ENCODE assay signal across 25 mouse cellular contexts in genomic region chr12:40825935-40826460, GRCm38 (mm10).
A peak's percentile ranks its signal among the peaks of the same experiment; 100 is the strongest.
DNase-seq lines count a peak whose midpoint lies in the region; ATAC-seq and TF ChIP-seq lines count a peak whose summit lies in the region.
"Had no signal": no experiment of that assay in that cellular context is flagged by ENCODE, and none has a peak within 500 bp of the region (broad histone marks: within the 10 kb centered on the region; RNA-seq: fewer than 3 reads in every experiment).

No protein-coding gene starts in this region.

- TF ChIP-seq CTCF in kidney, adult 2 months (conservative IDR thresholded peaks at IDR 0.05; ENCODE audit: insufficient read depth, insufficient read length, low read depth, low read length) = no peak
- TF ChIP-seq CTCF in CH12.LX (conservative IDR thresholded peaks at IDR 0.05 in 1 of 2, IDR thresholded peaks at IDR 0.05 in 1 of 2; ENCODE audit: low read depth in 2 of 2, low read length in 2 of 2) = no peak

- no peaks in the 10 kb centered on the region for H3K4me1 ChIP-seq in kidney, adult 2 months (ENCODE audit: control insufficient read depth, insufficient read depth, low read length)
- H3K4me1 ChIP-seq in CH12.LX (ENCODE audit: control insufficient read depth in 1 of 2, insufficient read depth in 2 of 2) = peaks cover 3 to 6% of the 10 kb centered on the region in 2 experiments; a peak in 3 of 4 replicates
- no peaks in the 10 kb centered on the region for H3K4me1 ChIP-seq in forebrain, embryonic 11.5 days (replicated peaks; ENCODE audit: control insufficient read depth, insufficient read depth, low read length)
- H3K4me1 ChIP-seq: embryonic facial prominence, embryonic 15.5 days; forebrain, embryonic 10.5 days; hindbrain, embryonic 12.5 days had no signal

- H3K27me3 ChIP-seq in kidney, adult 2 months (replicated peaks; ENCODE audit: control insufficient read depth, insufficient read depth, low read length) = no peaks in the 10 kb centered on the region
- no peaks in the 10 kb centered on the region for H3K27me3 ChIP-seq in CH12.LX (replicated peaks)
- no peaks in the 10 kb centered on the region for H3K27me3 ChIP-seq in forebrain, embryonic 11.5 days (ENCODE audit: control insufficient read depth, insufficient read depth, low read length)
- H3K27me3 ChIP-seq: embryonic facial prominence, embryonic 15.5 days; hindbrain, embryonic 12.5 days had no signal

- no peak overlapping the region for H3K9ac ChIP-seq in CH12.LX (ENCODE audit: insufficient read depth, low read depth)
- H3K9ac ChIP-seq in forebrain, embryonic 11.5 days (ENCODE audit: low read length) = no peak overlapping the region
- H3K9ac ChIP-seq: embryonic facial prominence, embryonic 15.5 days; hindbrain, embryonic 12.5 days had no signal

- TF ChIP-seq POLR2A in kidney, adult 2 months (IDR thresholded peaks at IDR 0.05; ENCODE audit: low read depth, low read length) = no peak
- TF ChIP-seq POLR2A in CH12.LX (IDR thresholded peaks at IDR 0.05; ENCODE audit: low read depth, low read length) = no peak

- H3K4me2 ChIP-seq in CH12.LX (ENCODE audit: insufficient read depth, low read depth, poor library complexity, severe bottlenecking) = no peak overlapping the region
- H3K4me2 ChIP-seq in forebrain, embryonic 11.5 days (ENCODE audit: low read depth, low read length, severe bottlenecking) = no peak overlapping the region
- H3K4me2 ChIP-seq: embryonic facial prominence, embryonic 15.5 days; hindbrain, embryonic 12.5 days had no signal

- H3K79me2 ChIP-seq in CH12.LX (replicated peaks; ENCODE audit: control insufficient read depth, extremely low read depth, insufficient read depth, poor library complexity, severe bottlenecking) = no peaks in the 10 kb centered on the region

- no peak for TF ChIP-seq RAD21 in CH12.LX (IDR thresholded peaks at IDR 0.05; ENCODE audit: low read depth, low read length)

- peak; percentile 60; the same call in 1 of the 2 replicates for TF ChIP-seq EP300 in CH12.LX (IDR thresholded peaks at IDR 0.05; ENCODE audit: low read length)

- dilution Hi-C loops in CH12.LX (cut with MboI; ENCODE audit: extremely low pct_ligation_motif_present, extremely low pct_unique_long_range_greater_than_20kb, low sequenced_read_pairs) = no loop called here

- WGBS in kidney, adult 2 months = 67% methylated on average over 5 of the region's 5 CpGs
- 92% methylated on average over 5 of the region's 5 CpGs for WGBS in forebrain, embryonic 11.5 days

- H3K36me3 ChIP-seq in kidney, adult 2 months (ENCODE audit: control insufficient read depth, insufficient read depth, low read length) = no peaks in the 10 kb centered on the region
- no peaks in the 10 kb centered on the region for H3K36me3 ChIP-seq in CH12.LX (replicated peaks in 1 of 2; ENCODE audit: control insufficient read depth in 1 of 2, insufficient read depth in 1 of 2, low read length in 1 of 2)
- no peaks in the 10 kb centered on the region for H3K36me3 ChIP-seq in forebrain, embryonic 11.5 days (ENCODE audit: control insufficient read depth, insufficient read depth, low read length)
- H3K36me3 ChIP-seq: embryonic facial prominence, embryonic 15.5 days; heart, embryonic 10.5 days had no signal

- in situ Hi-C loops in CH12.LX (cut with MboI; ENCODE audit: low pct_ligation_motif_present, low pct_unique_long_range_greater_than_20kb, low sequenced_read_pairs) = loop anchor here (5.0 to 25.0 kb wide), 3 partner anchors 386 to 661 kb away; partner anchors contain the start of gene Lrrn3

- no peak for ATAC-seq in forebrain, embryonic 11.5 days (replicated peaks; ENCODE audit: low FRiP score)
- ATAC-seq: CD4-positive, CD25-positive, alpha-beta regulatory T cell, adult 4 months; forebrain, embryonic 16.5 days; hindbrain, embryonic 16.5 days had no signal

- H3K4me3 ChIP-seq in kidney, adult 2 months (ENCODE audit: insufficient read depth, low read depth, low read length) = no peak overlapping the region
- no peak overlapping the region for H3K4me3 ChIP-seq in CH12.LX (replicated peaks in 1 of 3; ENCODE audit: low read depth in 2 of 3, low read length in 2 of 3, poor library complexity in 1 of 3)
- no peak overlapping the region for H3K4me3 ChIP-seq in forebrain, embryonic 11.5 days (ENCODE audit: low read depth, low read length)
- H3K4me3 ChIP-seq: embryonic facial prominence, embryonic 15.5 days; erythroblast, embryonic 14.5 days; forebrain, embryonic 10.5 days; gastrocnemius, adult 2 months; heart, embryonic 10.5 days; hindbrain, embryonic 12.5 days had no signal

- no peak overlapping the region for H3K27ac ChIP-seq in kidney, adult 2 months (ENCODE audit: insufficient read depth, low read depth, low read length)
- H3K27ac ChIP-seq in CH12.LX (ENCODE audit: insufficient read depth, low read depth) = no peak overlapping the region
- no peak overlapping the region for H3K27ac ChIP-seq in forebrain, embryonic 11.5 days (ENCODE audit: low read depth, low read length)
- H3K27ac ChIP-seq: embryonic facial prominence, embryonic 15.5 days; forebrain, embryonic 10.5 days; gastrocnemius, adult 2 months; heart, embryonic 10.5 days; hindbrain, embryonic 12.5 days had no signal

- no peaks in the 10 kb centered on the region for H3K9me3 ChIP-seq in CH12.LX (replicated peaks; ENCODE audit: low read length)
- H3K9me3 ChIP-seq in forebrain, embryonic 11.5 days (ENCODE audit: control insufficient read depth, low read length) = no peaks in the 10 kb centered on the region
- H3K9me3 ChIP-seq: embryonic facial prominence, embryonic 15.5 days; forebrain, embryonic 10.5 days; heart, embryonic 10.5 days; hindbrain, embryonic 12.5 days had no signal

- peak; percentile 23 for DNase-seq in kidney, postnatal 10 days
- no peak for DNase-seq in kidney, adult 2 months
- DNase-seq in 416B (ENCODE audit: low read depth) = peak; percentile 17
- DNase-seq in CH12.LX (ENCODE audit: extremely low read depth) = no peak
- peak; percentile 28 for DNase-seq in lung, postnatal 10 days
- no peak for DNase-seq in adrenal gland, postnatal 4 days (ENCODE audit: low spot score in 2 of 2)
- no peak for DNase-seq in forebrain, embryonic 11.5 days (ENCODE audit: low spot score)
- DNase-seq in left cerebral cortex, adult 11 months (ENCODE audit: low spot score) = no peak
- DNase-seq: adrenal gland, postnatal 14 days; B cell, adult 2 months; cerebellum, adult 18-20 months; cerebellum, adult 9-11 months; cerebellum, postnatal 36 days; gastrocnemius, adult 2 months; gastrocnemius, postnatal 25 days; heart, postnatal 10 days; heart, postnatal 4 days had no signal

TF ChIP-seq in CH12.LX, 34 proteins besides CTCF, POLR2A, EP300 and RAD21:
- TF ChIP-seq TCF12 (IDR thresholded peaks at IDR 0.05; ENCODE audit: low read depth, low read length) = peak; percentile 40; the same call in 1 of the 2 replicates
- TF ChIP-seq ELF1 (IDR thresholded peaks at IDR 0.05; ENCODE audit: low read depth, low read length) = no peak
- TF ChIP-seq IRF4 (IDR thresholded peaks at IDR 0.05; ENCODE audit: low read depth, low read length) = 0 out of 2 replicates have a peak, but pooled peaks have one; percentile 23

Comparison
In these comparisons a context has a peak if more than half of its experiments do, and no peak if none do; other contexts are left out.
1. DNase-seq: peak in kidney, postnatal 10 days (single experiment), 416B (single experiment) and lung, postnatal 10 days (single experiment); none in kidney, adult 2 months (single experiment), CH12.LX (single experiment), adrenal gland, postnatal 4 days (0 of 2), forebrain, embryonic 11.5 days (single experiment) and left cerebral cortex, adult 11 months (single experiment).